Mouse (Mus musculus): ENCODE measurements around the gene Trim42. TPM values are rescaled to one million over a fixed set of nuclear protein-coding genes. Genes with fewer than 3 reads are reported as not detected.

Gene Trim42
- not detected in 2 replicates for polyA plus RNA-seq (2014; fragmentation: Nextera tagmentation; extraction: Ambion mirVana)

- ATAC-seq (ENCODE audit: insufficient number of reproducible peaks, low FRiP score, low TSS enrichment, low read depth), result no peak
- Histone ChIP-seq H3K4me3 (ENCODE audit: low read depth, low read length) (no peak within 1 kb of the TSS), H3K9me3 (ENCODE audit: control insufficient read depth, low read length) (no peaks in the 10 kb centered on the region), H3K27me3 (ENCODE audit: control insufficient read depth, insufficient read depth, low read length) (no peaks in the 10 kb centered on the region), H3K36me3 (ENCODE audit: control insufficient read depth, insufficient read depth, low read length) (no peaks in the 10 kb centered on the region), H3K4me1 (ENCODE audit: control insufficient read depth, insufficient read depth, low read length) (no peaks in the 10 kb centered on the region), H3K4me2 (ENCODE audit: low read depth, severe bottlenecking) (no peak within 1 kb of the TSS), H3K27ac (replicated peaks; ENCODE audit: low read depth, low read length) (no peak within 1 kb of the TSS), H3K9ac (ENCODE audit: low read length) (no peak within 1 kb of the TSS)
- no peak for DNase-seq (ENCODE audit: low spot score)
- 82% methylated on average over 7 of the region's 7 CpGs for WGBS
These were observed at the start of gene Trim42 for GRCm38 (mm10) chr9:97369591-97369990. TSS of gene Trim42 (minus strand) at chr9:97369958.

GRCm38 (mm10) chr9:97414876-97415668, 45.3 kb upstream of the Trim42 start:
- Histone ChIP-seq H3K27ac (replicated peaks; ENCODE audit: low read depth, low read length) (no peak overlapping the region), H3K9me3 (ENCODE audit: control insufficient read depth, low read length) (no peaks in the 10 kb centered on the region), H3K4me1 (ENCODE audit: control insufficient read depth, insufficient read depth, low read length) (no peaks in the 10 kb centered on the region), H3K4me3 (ENCODE audit: low read depth, low read length) (no peak overlapping the region), H3K9ac (ENCODE audit: low read length) (no peak overlapping the region), H3K4me2 (ENCODE audit: low read depth, severe bottlenecking) (no peak overlapping the region), H3K36me3 (ENCODE audit: control insufficient read depth, insufficient read depth, low read length) (no peaks in the 10 kb centered on the region), H3K27me3 (ENCODE audit: control insufficient read depth, insufficient read depth, low read length) (no peaks in the 10 kb centered on the region)
- DNase-seq (ENCODE audit: low spot score), result no peak
- 80% methylated on average over 6 of the region's 6 CpGs for WGBS
- ATAC-seq (ENCODE audit: insufficient number of reproducible peaks, low FRiP score, low TSS enrichment, low read depth), result no peak

DNA sequence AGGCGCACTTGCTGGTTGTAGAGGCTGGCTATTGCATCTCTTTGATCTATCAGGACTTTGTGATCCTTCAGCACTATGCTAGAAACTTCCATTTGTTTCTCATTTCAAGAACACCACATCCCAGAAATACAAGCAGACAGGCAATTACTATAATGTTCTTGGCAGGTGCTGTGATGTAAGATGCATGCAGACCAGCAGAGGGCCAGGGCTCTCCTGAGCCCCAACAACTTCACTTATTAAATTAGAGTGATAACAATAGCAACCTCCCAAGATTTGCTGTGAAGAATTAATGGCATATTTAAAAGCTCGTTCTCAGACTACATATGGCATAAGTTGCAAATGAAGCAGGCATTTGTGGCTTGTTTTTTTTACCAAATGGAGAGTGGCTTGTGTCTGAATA, 38.4 kb upstream of the Trim42 start:
- Histone ChIP-seq H3K27me3 (ENCODE audit: control insufficient read depth, insufficient read depth, low read length) (no peaks in the 10 kb centered on the region), H3K9ac (ENCODE audit: low read length) (no peak overlapping the region), H3K9me3 (ENCODE audit: control insufficient read depth, low read length) (no peaks in the 10 kb centered on the region), H3K4me3 (ENCODE audit: low read depth, low read length) (no peak overlapping the region), H3K4me1 (ENCODE audit: control insufficient read depth, insufficient read depth, low read length) (no peaks in the 10 kb centered on the region), H3K27ac (replicated peaks; ENCODE audit: low read depth, low read length) (no peak overlapping the region), H3K4me2 (ENCODE audit: low read depth, severe bottlenecking) (no peak overlapping the region), H3K36me3 (ENCODE audit: control insufficient read depth, insufficient read depth, low read length) (no peaks in the 10 kb centered on the region)
- WGBS, result 77% methylated on average over 2 of the region's 2 CpGs
- DNase-seq (ENCODE audit: low spot score), result no peak
- no peak for ATAC-seq (ENCODE audit: insufficient number of reproducible peaks, low FRiP score, low TSS enrichment, low read depth)

DNA sequence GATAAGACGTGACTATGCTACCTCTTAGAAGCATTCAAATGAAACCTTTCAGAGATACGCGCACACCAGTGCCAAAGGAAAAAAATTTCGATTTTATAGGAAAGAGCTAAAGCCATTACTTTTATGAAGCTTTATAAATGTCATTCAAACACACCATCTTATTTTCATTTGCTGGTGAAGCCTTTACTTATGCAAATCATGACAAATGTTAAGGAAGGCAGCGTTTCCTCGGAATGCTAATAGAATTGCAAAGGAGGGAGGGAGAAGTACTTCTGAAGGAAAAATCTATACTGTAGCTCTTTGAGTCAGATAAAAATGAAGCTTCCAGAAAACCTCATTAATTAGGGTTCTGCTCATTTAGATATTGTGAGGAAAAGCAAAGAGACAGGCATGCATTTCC, 13.3 kb downstream of the Trim42 start:
- Histone ChIP-seq H3K4me2 (ENCODE audit: low read depth, severe bottlenecking) (no peak overlapping the region), H3K4me3 (ENCODE audit: low read depth, low read length) (no peak overlapping the region), H3K9ac (ENCODE audit: low read length) (no peak overlapping the region), H3K27me3 (ENCODE audit: control insufficient read depth, insufficient read depth, low read length) (no peaks in the 10 kb centered on the region), H3K4me1 (ENCODE audit: control insufficient read depth, insufficient read depth, low read length) (no peaks in the 10 kb centered on the region), H3K36me3 (ENCODE audit: control insufficient read depth, insufficient read depth, low read length) (no peaks in the 10 kb centered on the region), H3K9me3 (ENCODE audit: control insufficient read depth, low read length) (no peaks in the 10 kb centered on the region), H3K27ac (replicated peaks; ENCODE audit: low read depth, low read length) (no peak overlapping the region)
- 77% methylated on average over 6 of the region's 6 CpGs for WGBS
- ATAC-seq (ENCODE audit: insufficient number of reproducible peaks, low FRiP score, low TSS enrichment, low read depth) (no peak), DNase-seq (ENCODE audit: low spot score) (no peak)

GRCm38 (mm10) chr9:97344767-97345297, 24.9 kb downstream of the Trim42 start:
- no peaks in the 10 kb centered on the region for H3K36me3 ChIP-seq (ENCODE audit: control insufficient read depth, insufficient read depth, low read length)
- DNase-seq (ENCODE audit: low spot score) (peak; percentile 27), ATAC-seq (ENCODE audit: insufficient number of reproducible peaks, low FRiP score, low TSS enrichment, low read depth) (peak; percentile 31; the same call in 1 of the 2 replicates)
- H3K9ac ChIP-seq (ENCODE audit: low read length), result no peak overlapping the region
- no peak overlapping the region for H3K4me2 ChIP-seq (ENCODE audit: low read depth, severe bottlenecking)
- H3K4me1 ChIP-seq (ENCODE audit: control insufficient read depth, insufficient read depth, low read length), result 0 out of 2 replicates have a peak, but pooled peaks cover 2% of the 10 kb centered on the region
- H3K4me3 ChIP-seq (ENCODE audit: low read depth, low read length), result no peak overlapping the region
- H3K27me3 ChIP-seq (ENCODE audit: control insufficient read depth, insufficient read depth, low read length), result no peaks in the 10 kb centered on the region
- WGBS, result 64% methylated on average over 12 of the region's 12 CpGs
- no peak overlapping the region for H3K27ac ChIP-seq (replicated peaks; ENCODE audit: low read depth, low read length)
- H3K9me3 ChIP-seq (ENCODE audit: control insufficient read depth, low read length), result no peaks in the 10 kb centered on the region

- H3K9me3 ChIP-seq (ENCODE audit: control insufficient read depth, low read length), result no peaks in the 10 kb centered on the region
- H3K36me3 ChIP-seq (ENCODE audit: control insufficient read depth, insufficient read depth, low read length), result no peaks in the 10 kb centered on the region
- H3K27me3 ChIP-seq (ENCODE audit: control insufficient read depth, insufficient read depth, low read length), result no peaks in the 10 kb centered on the region
- H3K4me2 ChIP-seq (ENCODE audit: low read depth, severe bottlenecking), result no peak overlapping the region
- no peak for DNase-seq (ENCODE audit: low spot score)
- H3K4me3 ChIP-seq (ENCODE audit: low read depth, low read length), result no peak overlapping the region
- H3K27ac ChIP-seq (replicated peaks; ENCODE audit: low read depth, low read length), result no peak overlapping the region
- no peak overlapping the region for H3K9ac ChIP-seq (ENCODE audit: low read length)
- WGBS, result 63% methylated on average over 5 of the region's 5 CpGs
- 0 out of 2 replicates have a peak, but pooled peaks cover 2% of the 10 kb centered on the region for H3K4me1 ChIP-seq (ENCODE audit: control insufficient read depth, insufficient read depth, low read length)
- 0 out of 2 replicates have a peak, but pooled peaks have one; percentile 39 for ATAC-seq (ENCODE audit: insufficient number of reproducible peaks, low FRiP score, low TSS enrichment, low read depth)
These were observed 28.0 kb downstream of the Trim42 start for GRCm38 (mm10) chr9:97341772-97342171.

DNA sequence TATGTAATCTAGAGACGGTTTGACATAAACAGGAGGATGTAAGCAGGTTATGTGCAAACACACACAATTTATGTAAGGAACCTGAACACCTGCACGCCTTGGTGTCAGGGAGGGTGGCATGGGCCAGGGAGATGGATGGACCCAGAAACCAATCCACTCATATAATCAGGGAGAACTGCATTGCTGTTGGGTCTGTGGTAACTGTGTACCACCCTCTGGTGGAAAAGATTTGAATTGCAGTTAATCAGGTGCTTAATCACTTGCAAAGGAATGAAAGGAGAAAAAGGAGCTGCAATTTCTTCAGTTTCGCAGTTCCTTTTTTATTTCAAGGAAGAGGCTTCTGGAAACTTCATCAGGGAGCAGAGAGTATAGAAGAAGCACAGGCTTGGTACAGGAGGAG, 46.9 kb downstream of the Trim42 start:
- no peak overlapping the region for H3K27ac ChIP-seq (replicated peaks; ENCODE audit: low read depth, low read length)
- H3K4me2 ChIP-seq (ENCODE audit: low read depth, severe bottlenecking), result no peak overlapping the region
- DNase-seq (ENCODE audit: low spot score) (no peak), ATAC-seq (ENCODE audit: insufficient number of reproducible peaks, low FRiP score, low TSS enrichment, low read depth) (no peak)
- 72% methylated on average over 3 of the region's 3 CpGs for WGBS
- no peaks in the 10 kb centered on the region for H3K9me3 ChIP-seq (ENCODE audit: control insufficient read depth, low read length)
- H3K4me3 ChIP-seq (ENCODE audit: low read depth, low read length), result no peak overlapping the region
- H3K9ac ChIP-seq (ENCODE audit: low read length), result no peak overlapping the region
- no peaks in the 10 kb centered on the region for H3K4me1 ChIP-seq (ENCODE audit: control insufficient read depth, insufficient read depth, low read length)
- no peaks in the 10 kb centered on the region for H3K36me3 ChIP-seq (ENCODE audit: control insufficient read depth, insufficient read depth, low read length)
- H3K27me3 ChIP-seq (ENCODE audit: control insufficient read depth, insufficient read depth, low read length), result no peaks in the 10 kb centered on the region

DNA sequence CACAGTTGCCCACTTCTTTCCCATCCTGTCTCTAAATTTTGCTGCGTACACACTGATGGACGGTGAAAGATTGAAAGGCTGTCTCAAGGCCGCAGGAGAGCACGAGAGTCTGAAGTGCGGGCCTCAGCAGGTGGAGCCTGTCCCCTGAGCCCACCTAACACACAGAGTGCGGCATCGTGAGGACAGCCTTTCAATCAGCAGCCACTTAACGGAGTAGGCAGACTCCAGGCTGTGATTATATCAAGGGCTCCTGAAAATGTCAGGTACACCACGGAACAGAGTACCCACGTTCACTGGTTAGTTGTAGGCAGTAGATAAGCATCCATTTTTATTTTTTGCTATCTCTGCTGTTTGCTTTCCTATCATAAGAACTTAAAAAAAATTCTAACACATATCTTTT, 47.6 kb downstream of the Trim42 start:
- no peaks in the 10 kb centered on the region for H3K9me3 ChIP-seq (ENCODE audit: control insufficient read depth, low read length)
- 86% methylated on average over 10 of the region's 10 CpGs for WGBS

More for the DNA sequence above, 47.6 kb downstream of the Trim42 start:
- no peak overlapping the region for H3K4me2 ChIP-seq (ENCODE audit: low read depth, severe bottlenecking)
- H3K27me3 ChIP-seq (ENCODE audit: control insufficient read depth, insufficient read depth, low read length), result no peaks in the 10 kb centered on the region
- H3K36me3 ChIP-seq (ENCODE audit: control insufficient read depth, insufficient read depth, low read length), result no peaks in the 10 kb centered on the region
- no peak overlapping the region for H3K27ac ChIP-seq (replicated peaks; ENCODE audit: low read depth, low read length)
- H3K4me3 ChIP-seq (ENCODE audit: low read depth, low read length), result no peak overlapping the region
- no peaks in the 10 kb centered on the region for H3K4me1 ChIP-seq (ENCODE audit: control insufficient read depth, insufficient read depth, low read length)
- DNase-seq (ENCODE audit: low spot score) (no peak), ATAC-seq (ENCODE audit: insufficient number of reproducible peaks, low FRiP score, low TSS enrichment, low read depth) (no peak)
- H3K9ac ChIP-seq (ENCODE audit: low read length), result no peak overlapping the region
